Mouse (Mus musculus) brain, embryonic 14.5 days (tissue): Measurements from ENCODE around the gene Guca2b.
"Not testable (repeated sequence)": the region's sequence is repeated elsewhere in the genome, so short reads cannot be mapped to it uniquely, and the experiment has no call there.

ENCODE experiments used
- CTCF ChIP-seq: fragments of 200-500 bp; IDR thresholded peaks from 2 replicates; pipeline ENCODE4 v1.5.1; 2012; ENCODE audit warnings: inconsistent platforms, mild to moderate bottlenecking, moderate library complexity, borderline replicate concordance; ENCODE audit not compliant: insufficient read depth, insufficient read length; ENCODE audit errors: extremely low read depth
- POLR2A ChIP-seq: fragments of 200-500 bp; IDR thresholded peaks from 2 replicates; pipeline ENCODE4 v1.6.1; 2012; ENCODE audit warnings: mild to moderate bottlenecking, inconsistent platforms, borderline replicate concordance; ENCODE audit not compliant: poor library complexity, insufficient read depth, insufficient read length, severe bottlenecking; ENCODE audit errors: extremely low read depth

- TF ChIP-seq CTCF, POLR2A: not testable (repeated sequence)
These were observed 30.4 kb downstream of the Guca2b start for GRCm38 (mm10) chr4:119628363-119628762.
